Comparison of ENCODE assay signal across 9 mouse cellular contexts in the genomic region with DNA sequence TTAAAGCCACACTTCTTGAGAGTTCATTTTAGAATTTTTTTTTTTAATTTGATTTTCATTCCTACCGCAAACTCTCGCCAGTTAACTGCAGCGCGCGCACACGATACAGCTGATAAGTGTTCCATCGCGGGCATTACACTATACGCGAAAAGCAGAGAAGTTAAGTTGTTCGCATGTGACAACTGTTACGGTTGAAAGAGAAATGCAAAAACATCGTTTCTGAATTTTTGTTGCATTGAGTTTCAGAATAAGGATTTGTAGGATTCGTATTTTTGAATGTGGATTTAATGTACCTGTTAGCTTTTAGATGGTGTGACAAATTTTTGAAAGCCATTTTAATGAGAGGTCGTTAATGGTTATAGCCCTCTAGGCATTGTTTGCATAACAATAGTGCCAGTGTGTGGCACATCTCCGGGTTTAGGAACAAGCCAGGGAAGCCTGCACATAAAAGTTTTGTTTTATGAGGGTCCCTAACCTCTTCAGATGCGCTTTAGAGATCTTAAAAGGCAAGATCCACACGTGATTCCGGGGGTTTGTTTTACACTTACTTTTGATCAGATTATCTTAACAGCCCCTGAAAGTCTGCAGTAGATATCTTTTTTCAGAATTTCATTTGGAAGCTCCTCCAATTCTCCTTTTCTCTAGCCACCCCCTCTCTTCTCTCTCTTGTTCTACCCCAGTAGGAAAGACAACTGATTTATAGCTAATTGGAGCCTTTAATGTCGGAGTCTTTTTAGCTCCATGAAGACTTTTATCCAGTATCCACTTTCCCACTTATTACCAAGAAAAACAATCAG. TPM values are rescaled to one million over a fixed set of nuclear protein-coding genes. Genes with fewer than 3 reads are reported as not detected.
A peak's percentile ranks its signal among the peaks of the same experiment; 100 is the strongest.
DNase-seq lines count a peak whose midpoint lies in the region; ATAC-seq lines count a peak whose summit lies in the region.
"Had no signal": no experiment of that assay in that cellular context is flagged by ENCODE, and none has a peak within 500 bp of the region (broad histone marks: within the 10 kb centered on the region; RNA-seq: fewer than 3 reads in every experiment).

No protein-coding gene starts in this region.

- peak overlapping the region; percentile 75 for H3K4me2 ChIP-seq in heart, embryonic 13.5 days
- no peak overlapping the region for H3K4me2 ChIP-seq in limb, embryonic 11.5 days (ENCODE audit: low read depth, severe bottlenecking)

- H3K36me3 ChIP-seq in heart, embryonic 13.5 days: no peaks in the 10 kb centered on the region
- no peaks in the 10 kb centered on the region for H3K36me3 ChIP-seq in embryonic facial prominence, embryonic 10.5 days (replicated peaks)
- H3K36me3 ChIP-seq in limb, embryonic 11.5 days (ENCODE audit: control insufficient read depth, insufficient read depth, low read length): no peaks in the 10 kb centered on the region

- H3K9me3 ChIP-seq in heart, embryonic 13.5 days: no peaks in the 10 kb centered on the region
- H3K9me3 ChIP-seq in embryonic facial prominence, embryonic 10.5 days: no peaks in the 10 kb centered on the region
- H3K9me3 ChIP-seq in limb, embryonic 11.5 days (ENCODE audit: control insufficient read depth, low read length): no peaks in the 10 kb centered on the region

- no peak for ATAC-seq in heart, embryonic 13.5 days (ENCODE audit: extremely low read depth, insufficient number of reproducible peaks, low FRiP score, low TSS enrichment)
- no peak for ATAC-seq in limb, embryonic 11.5 days (ENCODE audit: insufficient number of reproducible peaks, low FRiP score, low TSS enrichment, low read depth)

- peaks cover 10% of the 10 kb centered on the region for H3K4me1 ChIP-seq in heart, embryonic 13.5 days
- peaks cover 15% of the 10 kb centered on the region for H3K4me1 ChIP-seq in embryonic facial prominence, embryonic 10.5 days
- H3K4me1 ChIP-seq in limb, embryonic 11.5 days (ENCODE audit: control insufficient read depth, insufficient read depth, low read length): no peaks in the 10 kb centered on the region; the same call in 1 of the 2 replicates

- intact Hi-C loops in heart, postnatal 14 days (cut with DNase I): loop anchor here (10.0 kb wide), 4 partner anchors 98 to 398 kb away; no protein-coding TSS in a partner anchor
- intact Hi-C loops in left cerebral cortex, postnatal 4 days (cut with DNase I): loop anchor here (10.0 kb wide), 3 partner anchors 138 to 398 kb away; no protein-coding TSS in a partner anchor

- no peak overlapping the region for H3K9ac ChIP-seq in heart, embryonic 13.5 days
- no peak overlapping the region for H3K9ac ChIP-seq in limb, embryonic 11.5 days (ENCODE audit: low read length)

- H3K27me3 ChIP-seq in heart, embryonic 13.5 days (replicated peaks): peaks cover 73% of the 10 kb centered on the region
- peaks cover 77% of the 10 kb centered on the region for H3K27me3 ChIP-seq in embryonic facial prominence, embryonic 10.5 days (replicated peaks; ENCODE audit: low read depth, poor library complexity, severe bottlenecking)
- peaks cover 44% of the 10 kb centered on the region for H3K27me3 ChIP-seq in limb, embryonic 11.5 days (ENCODE audit: control insufficient read depth, insufficient read depth, low read length)

- H3K27ac ChIP-seq in heart, embryonic 13.5 days (replicated peaks): no peak overlapping the region
- no peak overlapping the region for H3K27ac ChIP-seq in embryonic facial prominence, embryonic 10.5 days (replicated peaks)
- no peak overlapping the region for H3K27ac ChIP-seq in limb, embryonic 11.5 days (replicated peaks; ENCODE audit: low read depth, low read length)
- H3K27ac ChIP-seq: macrophage had no signal

- peak overlapping the region; percentile 55 for H3K4me3 ChIP-seq in heart, embryonic 13.5 days
- no peak overlapping the region for H3K4me3 ChIP-seq in embryonic facial prominence, embryonic 10.5 days
- no peak overlapping the region for H3K4me3 ChIP-seq in limb, embryonic 11.5 days (ENCODE audit: low read depth, low read length)

- WGBS in heart, embryonic 13.5 days: 6% methylated on average over 20 of the region's 20 CpGs
- 3% methylated on average over 20 of the region's 20 CpGs for WGBS in embryonic facial prominence, embryonic 10.5 days
- 1% methylated on average over 20 of the region's 20 CpGs for WGBS in limb, embryonic 11.5 days

- DNase-seq in heart, postnatal 14 days: no peak
- peak; percentile 23 for DNase-seq in ES-CJ7 (ENCODE audit: low read depth, low spot score)
- peak; percentile 18 for DNase-seq in embryonic facial prominence, embryonic 10.5 days (ENCODE audit: low spot score)
- DNase-seq in limb, embryonic 11.5 days (ENCODE audit: low spot score): peak; percentile 37
- DNase-seq in liver: no peak
- no peak for DNase-seq in thymus, postnatal 0 days (ENCODE audit: low spot score)
- no peak for DNase-seq in left cerebral cortex, postnatal 4 days

RNA-seq across cellular contexts. Expression of gene Aldh1a2, which starts 1.6 kb away (rescaled TPM):
- 33.5 and 44.9 TPM in 2 replicates for polyA plus RNA-seq in heart, embryonic 13.5 days (2015; fragmentation: Nextera tagmentation; extraction: Ambion mirVana)
- total RNA-seq in heart, postnatal 14 days (2021): 10 to 100 TPM; 13.3 to 19.9 TPM
- 4.1 and 7.6 TPM in 2 replicates for polyA plus RNA-seq in embryonic facial prominence, embryonic 10.5 days (2016; fragmentation: Nextera tagmentation; extraction: Ambion mirVana)
- 36.8 and 42.3 TPM in 2 replicates for polyA plus RNA-seq in limb, embryonic 11.5 days (2014; fragmentation: Nextera tagmentation; extraction: Ambion mirVana)
- polyA plus RNA-seq in thymus, postnatal 0 days (2015; fragmentation: Nextera tagmentation; extraction: Ambion mirVana): 0.81 and 1.1 TPM in 2 replicates
- 10 to 100 TPM; 11.3 to 11.5 TPM for total RNA-seq in left cerebral cortex, postnatal 4 days (2021)

RNA-seq across cellular contexts. Expression of gene Aqp9, which starts 48.7 kb away (rescaled TPM):
- 0.39 and 0.42 TPM in 2 replicates for polyA plus RNA-seq in heart, embryonic 13.5 days (2015; fragmentation: Nextera tagmentation; extraction: Ambion mirVana)
- total RNA-seq in heart, postnatal 14 days (2021): under 1 TPM; 0.73 to 0.84 TPM
- 0.16 TPM in 1 of 2 replicates, not detected in the other for polyA plus RNA-seq in embryonic facial prominence, embryonic 10.5 days (2016; fragmentation: Nextera tagmentation; extraction: Ambion mirVana)
- polyA plus RNA-seq in limb, embryonic 11.5 days (2014; fragmentation: Nextera tagmentation; extraction: Ambion mirVana): not detected in 2 replicates
- 1.2 and 1.3 TPM in 2 replicates for polyA plus RNA-seq in thymus, postnatal 0 days (2015; fragmentation: Nextera tagmentation; extraction: Ambion mirVana)
- 1 to 10 TPM in 1 of 2 experiments, under 1 TPM in 1; 0.87 to 1.5 TPM for total RNA-seq in left cerebral cortex, postnatal 4 days (2021)

Comparison
In these comparisons a context has a peak if more than half of its experiments do, and no peak if none do; other contexts are left out.
1. DNase-seq: peak in ES-CJ7 (single experiment), embryonic facial prominence, embryonic 10.5 days (single experiment) and limb, embryonic 11.5 days (single experiment); none in heart, postnatal 14 days (0 of 2), liver (single experiment), thymus, postnatal 0 days (single experiment) and left cerebral cortex, postnatal 4 days (single experiment).